Mouse (Mus musculus) adrenal gland, postnatal 36 days (tissue): ENCODE measurements around the gene Ank3. TPM values are rescaled to one million over a fixed set of nuclear protein-coding genes. Genes with fewer than 3 reads are reported as not detected.

Experiments used
- DNase-seq, 2 experiments: peaks; one replicate each; pipeline ENCODE4 v3.0.0; 2021; ENCODE audit warnings: mixed read lengths in 1 of 2
- total RNA-seq, 2 experiments: library from RNA; stranded (reverse); gene quantifications; 2 replicates each; pipeline ENCODE4 v1.2.3; 2021

Gene Ank3
- total RNA-seq, 2 experiments from 2014 or later: 10.4 to 13.6 TPM

DNA sequence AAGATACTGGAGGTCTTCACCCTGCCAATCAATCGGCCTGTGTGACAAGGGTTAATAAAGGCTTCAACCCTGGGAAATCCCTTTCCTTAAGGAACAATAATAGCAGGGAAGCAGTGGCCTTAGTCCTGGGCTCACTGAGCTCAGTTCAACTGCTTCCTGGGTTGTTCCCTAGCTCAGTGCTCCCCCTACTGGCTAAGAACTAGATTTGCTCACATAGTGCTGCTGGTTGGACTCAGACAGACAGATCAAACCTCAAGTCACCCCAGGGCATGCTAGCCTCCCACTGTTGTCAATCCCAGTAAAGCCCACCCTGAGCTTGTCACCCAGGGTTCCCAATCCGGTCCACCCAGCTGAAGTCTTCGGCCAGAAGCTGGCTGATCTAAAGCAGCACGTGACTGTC, 447.2 kb downstream of the Ank3 start:
- peak; percentile 41 to 55 for DNase-seq

DNA sequence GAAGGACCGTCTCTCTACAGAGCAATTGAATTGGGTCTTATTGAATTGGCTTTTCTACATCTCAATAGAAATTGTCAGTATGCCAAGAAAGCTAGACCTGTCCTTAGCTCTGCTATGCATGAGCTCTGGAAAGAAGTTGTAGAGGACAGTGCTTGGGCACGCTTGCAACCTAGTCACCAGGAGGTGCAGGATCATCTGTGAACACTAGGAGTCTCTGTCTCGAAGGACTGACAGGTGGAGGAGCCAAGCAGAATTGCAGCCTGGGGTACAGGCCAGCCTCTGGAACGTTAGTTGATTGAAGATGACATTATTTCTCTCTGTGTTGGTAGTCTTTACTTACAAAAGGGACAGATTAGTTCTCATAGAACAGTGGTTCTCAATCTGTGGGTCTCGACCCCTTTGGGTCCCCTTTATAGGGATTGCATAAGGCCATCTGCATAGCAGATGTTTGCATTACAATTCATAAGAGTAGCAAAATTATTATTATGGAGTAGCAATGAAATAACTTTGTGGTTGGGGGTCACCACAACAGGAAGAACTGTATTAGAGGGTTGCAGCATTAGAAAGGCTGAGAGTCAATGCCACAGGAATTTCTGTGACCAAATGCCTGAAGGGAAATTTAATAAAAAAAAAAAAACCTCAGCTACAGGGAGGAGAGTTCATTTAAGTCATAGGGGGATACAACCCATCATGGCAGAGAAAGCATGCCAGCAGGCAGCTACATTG, 454.0 kb downstream of the Ank3 start:
- DNase-seq: no peak

DNA sequence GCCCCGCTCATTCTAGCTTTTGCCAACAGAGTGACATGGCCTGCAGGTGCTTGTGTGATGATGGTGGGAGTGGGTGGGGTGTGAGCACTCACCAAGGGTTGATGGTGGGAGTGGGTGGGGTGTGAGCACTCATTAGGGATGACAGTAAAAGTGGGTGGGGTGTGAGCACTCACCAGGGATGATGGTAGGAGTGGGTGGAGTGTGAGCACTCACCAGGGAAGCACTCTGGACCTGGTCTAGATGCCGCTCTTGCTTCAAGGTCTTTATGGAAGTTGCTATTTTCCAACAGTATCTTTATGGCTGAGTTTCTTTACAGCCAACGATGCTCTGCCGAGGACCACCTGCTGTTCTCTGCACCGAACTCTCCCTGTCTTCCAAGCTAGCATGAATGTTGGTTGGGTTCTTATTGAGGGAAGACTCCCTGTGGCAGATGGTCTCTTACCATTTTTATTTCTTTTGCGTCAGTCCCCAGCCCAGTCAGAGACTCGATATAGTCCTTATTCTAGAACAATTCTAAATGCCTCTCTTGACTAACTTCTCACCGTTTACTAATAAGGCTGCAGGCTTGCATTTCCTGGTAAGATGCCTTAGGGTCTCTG, 456.1 kb downstream of the Ank3 start:
- no peak for DNase-seq

DNA sequence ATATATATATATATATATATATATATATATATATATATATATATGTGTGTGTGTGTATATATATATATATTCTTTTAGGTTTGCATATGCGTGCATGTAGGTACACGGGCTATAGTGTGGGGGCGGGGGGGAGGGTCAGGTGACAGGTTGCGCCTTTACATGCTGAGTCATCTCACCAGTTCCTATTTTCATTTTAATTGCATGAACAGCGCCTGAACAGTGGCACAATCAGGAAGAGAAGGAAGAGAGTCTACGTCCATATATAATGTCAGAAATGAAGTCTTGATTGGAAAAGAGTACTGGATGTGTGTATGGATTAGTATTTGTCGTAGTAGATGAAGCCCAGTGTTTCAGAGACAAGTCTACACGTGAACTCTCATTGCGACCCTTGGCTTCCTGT, 459.4 kb downstream of the Ank3 start:
- DNase-seq: no peak

DNA sequence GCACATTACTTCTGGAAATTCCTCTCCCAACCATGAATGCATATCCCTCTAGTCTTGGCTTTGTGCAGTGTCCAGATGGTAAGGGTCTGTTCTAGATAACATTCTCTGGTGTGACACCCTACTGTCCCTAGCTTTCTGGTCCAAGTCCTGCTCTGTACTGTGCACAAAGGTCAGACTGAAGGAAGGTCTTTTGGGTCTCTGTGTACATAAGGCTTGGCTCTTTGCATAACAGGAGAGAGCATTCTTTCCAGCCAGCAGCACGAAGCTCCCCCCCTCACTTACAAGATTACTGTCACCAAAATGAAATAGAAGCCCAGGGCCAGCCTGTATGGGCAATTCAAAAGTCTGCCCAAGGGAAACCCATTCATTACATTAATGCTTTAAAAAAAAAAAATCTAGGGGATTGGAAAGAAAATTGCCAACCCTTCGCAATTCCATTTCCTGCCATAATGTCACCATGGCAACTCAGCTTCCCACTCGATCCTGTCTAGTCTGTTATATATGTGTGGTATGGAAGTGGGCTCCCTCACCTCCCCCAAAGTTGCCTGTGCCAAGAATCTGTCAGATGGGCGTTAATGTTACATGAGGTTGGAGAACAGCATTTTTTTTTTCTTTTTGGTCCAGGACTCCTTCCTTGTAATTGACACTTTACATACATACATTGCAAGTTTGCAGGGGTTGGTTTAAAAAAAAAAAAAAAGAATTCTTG, 460.5 kb downstream of the Ank3 start:
- no peak for DNase-seq

DNA sequence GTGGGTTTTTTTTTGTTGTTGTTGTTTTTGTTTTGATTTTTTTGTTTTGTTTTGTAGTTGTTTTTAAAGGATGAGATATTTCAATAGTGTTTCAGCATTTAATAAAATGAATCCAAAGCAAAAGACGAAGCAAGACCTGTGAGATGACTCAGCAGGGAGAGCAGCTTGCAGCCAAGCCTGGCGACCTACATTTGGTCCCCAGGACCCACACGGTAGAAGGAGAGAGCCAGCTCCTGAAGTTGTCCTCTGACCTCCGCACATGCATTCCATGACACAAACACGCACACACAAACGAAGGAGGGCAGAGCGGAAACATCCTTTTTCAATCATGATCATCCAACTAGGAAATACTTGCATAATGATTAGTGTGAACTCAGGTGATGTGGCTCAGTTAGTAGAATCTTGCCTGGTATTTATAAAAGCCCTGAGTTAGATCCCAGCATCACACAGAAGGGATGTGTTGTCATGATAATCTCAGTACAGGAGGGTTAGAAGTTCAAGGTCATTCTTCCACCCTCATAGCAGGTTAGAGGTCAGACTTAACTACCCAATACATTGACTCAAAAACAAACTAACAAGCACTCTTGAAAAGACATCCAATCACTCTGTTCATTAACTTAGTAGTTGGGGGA, 461.4 kb downstream of the Ank3 start:
- no peak for DNase-seq

DNA sequence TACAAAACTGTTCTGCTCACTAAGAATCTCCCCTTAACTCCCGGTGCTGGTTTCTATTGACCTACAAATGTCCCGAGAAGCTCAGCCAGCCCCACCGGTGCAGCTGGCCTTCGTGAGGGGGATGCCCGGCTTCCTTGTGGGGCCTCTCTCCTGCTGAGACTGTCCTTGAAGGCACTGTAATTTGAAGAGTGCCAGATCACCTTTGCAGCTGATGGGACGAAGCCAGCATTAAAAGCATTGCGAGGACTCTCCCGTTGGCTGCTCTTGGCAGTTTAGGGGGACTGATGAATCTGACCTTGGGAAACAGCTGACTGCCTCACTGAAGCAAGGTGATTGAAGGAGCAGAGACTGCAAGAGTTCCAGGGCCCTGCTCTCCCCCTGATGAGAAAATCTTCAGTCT, 464.3 kb downstream of the Ank3 start:
- no peak for DNase-seq

DNA sequence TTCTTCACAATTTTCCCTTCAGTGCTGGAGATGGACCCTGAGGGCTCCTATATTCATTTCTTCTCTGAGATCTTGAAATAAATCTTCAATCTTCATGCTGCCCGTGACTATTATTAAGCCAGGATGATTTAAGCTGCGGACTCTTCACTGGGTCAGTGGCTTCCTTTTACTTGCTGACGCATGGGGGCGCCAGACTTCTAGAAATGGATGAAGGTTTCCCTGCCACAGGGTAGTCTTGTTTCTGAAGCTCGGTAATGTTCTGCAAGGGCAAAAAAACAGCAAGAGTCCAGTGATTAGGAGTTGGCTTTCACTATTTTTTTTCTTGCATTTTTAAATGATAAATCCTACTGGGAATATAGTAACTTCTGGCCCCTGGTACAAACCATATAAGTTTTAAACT, 471.8 kb downstream of the Ank3 start:
- peak; percentile 90 to 91 for DNase-seq

DNA sequence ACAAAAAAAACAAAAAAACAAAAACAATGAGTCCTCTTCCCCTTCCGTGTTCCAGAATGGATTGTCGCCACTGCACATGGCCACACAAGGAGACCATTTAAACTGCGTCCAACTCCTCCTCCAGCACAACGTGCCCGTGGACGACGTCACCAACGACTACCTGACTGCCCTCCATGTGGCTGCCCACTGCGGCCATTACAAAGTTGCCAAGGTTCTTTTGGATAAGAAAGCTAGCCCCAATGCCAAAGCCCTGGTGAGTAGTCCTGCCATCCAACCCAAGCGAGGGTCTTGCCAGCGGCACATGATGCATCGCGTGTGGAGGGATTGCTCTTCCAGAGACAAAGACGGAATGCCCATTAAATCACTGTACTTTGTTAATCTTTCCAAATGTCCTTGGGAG, 472.4 kb downstream of the Ank3 start:
- peak; percentile 42 to 55 for DNase-seq

DNA sequence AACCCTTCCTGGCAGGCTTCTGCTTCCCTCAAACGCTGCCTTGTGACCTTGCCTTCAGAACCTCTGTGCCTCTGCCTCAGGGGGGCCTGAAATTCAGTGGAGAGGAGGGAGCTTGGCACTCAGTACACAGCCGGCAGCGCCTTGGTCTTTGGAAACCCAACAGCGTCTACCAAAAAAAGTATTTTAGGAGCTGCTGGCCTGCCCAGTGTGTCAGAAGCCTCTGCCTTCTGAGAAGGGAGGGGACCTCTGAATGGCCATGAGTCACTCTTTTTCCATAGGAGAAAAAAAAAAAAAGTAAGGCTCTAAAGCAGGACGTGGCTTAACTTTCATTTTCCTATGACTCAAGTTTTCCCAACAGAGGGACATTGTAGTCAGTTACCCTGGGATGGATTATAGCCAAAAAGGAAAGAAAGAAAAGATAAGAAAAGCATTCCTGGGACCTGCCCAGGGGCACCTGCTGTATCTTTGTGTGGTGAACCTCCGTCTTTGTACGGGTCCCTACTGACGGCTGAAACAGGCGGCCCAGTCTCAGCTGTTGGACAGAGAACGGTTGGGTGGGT, 473.7 kb downstream of the Ank3 start:
- peak; percentile 53 to 67 for DNase-seq

DNA sequence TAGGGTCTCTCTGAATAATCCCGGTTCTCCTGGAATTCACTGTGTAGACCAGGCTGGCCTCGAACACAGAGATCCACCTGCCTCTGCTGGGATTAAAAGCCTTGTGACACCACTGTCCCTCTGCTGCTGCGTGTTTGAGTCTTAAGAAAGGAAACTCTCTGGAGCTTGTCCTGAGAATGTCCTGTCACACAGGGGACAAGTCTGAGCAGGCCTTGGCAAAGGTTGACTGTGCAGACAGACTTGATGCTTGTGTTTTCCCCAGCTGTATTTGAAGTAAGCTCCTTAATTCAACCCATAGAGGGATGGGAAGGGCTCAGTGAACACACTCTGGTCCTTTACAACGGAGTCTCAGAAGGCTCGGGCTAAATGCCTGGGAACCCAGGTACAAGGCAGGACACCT, 474.3 kb downstream of the Ank3 start:
- DNase-seq: no peak

DNA sequence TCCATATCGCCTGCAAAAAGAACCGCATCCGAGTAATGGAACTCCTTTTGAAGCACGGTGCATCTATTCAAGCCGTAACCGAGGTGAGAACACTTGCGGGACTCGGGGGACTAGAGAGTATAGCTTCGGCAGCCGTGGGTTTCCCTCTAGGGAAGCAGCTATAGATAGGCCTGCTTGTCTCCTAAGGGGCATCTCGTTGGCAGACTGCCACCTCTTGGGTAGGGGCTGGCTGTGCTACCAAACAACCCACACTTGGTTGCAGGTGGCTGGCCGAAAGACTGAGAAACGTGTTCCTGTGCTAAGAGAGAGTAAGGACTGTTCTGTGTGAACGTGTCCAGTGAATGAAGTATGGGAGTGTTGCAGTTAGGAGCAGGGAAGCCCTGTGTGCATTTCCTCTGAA, 476.2 kb downstream of the Ank3 start:
- no peak for DNase-seq

DNA sequence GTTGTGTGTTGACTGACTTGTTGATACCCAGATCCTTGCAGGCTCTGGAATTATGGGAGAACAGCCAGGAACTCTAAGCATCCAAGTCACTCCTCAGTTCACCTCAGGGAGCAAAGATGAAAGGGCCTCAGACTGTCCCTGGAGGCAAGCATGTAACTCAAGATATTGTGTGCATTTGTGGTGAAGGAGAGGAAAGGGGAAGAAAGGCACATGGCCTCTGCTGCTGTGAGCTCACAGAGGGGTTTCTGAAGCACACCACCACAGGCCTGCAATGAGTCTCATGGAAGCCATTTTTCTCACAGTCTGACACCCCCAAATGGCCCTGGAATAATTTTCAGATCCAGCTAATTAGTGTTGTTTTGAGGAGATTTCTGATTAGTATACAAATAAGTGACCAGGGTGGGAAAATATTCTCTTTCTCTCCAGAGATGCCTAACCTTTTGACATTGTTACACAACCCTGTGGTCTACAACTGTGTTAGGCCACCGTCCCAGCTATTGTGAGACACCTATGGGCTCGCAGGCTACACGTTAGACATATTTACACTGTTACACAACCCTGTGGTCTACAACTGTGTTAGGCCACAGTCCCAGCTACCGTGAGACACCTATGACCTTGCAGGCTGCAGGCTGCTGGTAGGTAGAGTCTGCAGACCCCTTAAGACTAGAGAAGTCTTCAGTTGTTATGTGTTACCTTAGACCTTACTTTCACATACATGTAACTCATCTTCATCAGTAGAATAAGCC, 485.5 kb downstream of the Ank3 start:
- no peak for DNase-seq

DNA sequence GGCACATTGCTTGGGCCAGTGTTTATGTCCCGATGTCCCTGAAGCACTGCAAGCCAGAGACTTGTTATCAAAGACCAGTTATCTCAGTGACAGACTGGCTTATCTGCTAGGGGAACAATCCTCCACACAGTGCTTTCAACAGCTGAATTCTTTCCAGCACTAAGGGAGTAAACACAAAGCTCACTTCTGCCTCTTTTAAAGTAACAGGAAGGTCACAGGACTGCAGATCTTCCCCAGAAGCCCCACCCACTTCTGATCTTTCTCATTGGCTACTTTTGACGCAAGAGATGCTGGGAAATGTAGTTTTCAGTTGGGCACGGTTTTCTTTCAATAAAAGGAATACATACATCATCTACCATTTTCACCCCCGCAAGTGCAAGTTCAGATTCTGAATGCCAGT, 489.8 kb downstream of the Ank3 start:
- peak; percentile 45 to 75 for DNase-seq

DNA sequence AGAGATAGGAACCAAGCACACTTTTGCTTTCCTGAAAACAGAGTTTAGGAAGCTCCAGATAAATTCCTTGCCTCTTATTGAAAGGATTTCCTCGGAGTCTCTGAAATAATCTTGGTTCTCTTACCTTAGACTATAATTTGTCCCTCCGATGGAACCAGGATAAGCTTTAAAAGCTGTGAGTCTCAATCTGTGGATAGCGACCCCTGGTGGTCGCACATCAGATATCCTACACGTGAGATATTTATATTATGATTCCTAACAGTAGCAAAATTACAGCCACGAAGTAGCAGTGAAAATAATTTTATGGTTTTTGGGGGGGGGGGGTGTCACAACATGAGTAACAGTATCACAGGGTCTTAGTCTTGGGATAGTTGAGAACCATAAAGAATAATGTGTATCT, 491.2 kb downstream of the Ank3 start:
- peak; percentile 39 to 63 for DNase-seq

DNA sequence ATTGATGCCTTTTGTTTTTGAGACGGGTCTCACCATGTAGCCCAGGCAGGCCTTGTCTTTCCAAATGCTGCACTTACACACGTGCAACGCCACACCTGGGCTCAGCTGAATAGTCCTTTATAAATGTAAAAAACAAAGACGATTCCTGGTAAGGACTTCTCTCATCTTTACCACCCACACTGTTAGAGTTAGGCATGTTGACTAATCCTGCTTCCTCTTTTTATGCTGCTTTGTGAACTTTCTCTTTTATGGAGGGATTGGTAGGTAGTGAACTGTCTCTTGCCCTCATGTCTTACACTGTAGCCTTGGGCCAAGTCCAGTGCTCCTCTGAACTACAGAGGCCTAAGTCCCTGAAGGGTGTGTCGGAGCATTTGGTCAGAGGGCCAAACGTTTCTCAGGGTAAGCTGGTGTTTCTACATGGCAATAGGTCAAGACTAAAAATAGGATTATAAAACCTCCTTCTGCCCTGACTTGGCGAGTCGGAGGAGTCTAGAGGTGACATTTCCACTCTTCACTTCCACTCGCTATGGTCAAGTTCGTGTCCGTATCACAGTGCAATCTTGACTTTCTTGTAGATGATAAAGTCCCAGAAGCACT, 491.9 kb downstream of the Ank3 start:
- peak in 1 of 2 experiments; percentile 32 for DNase-seq

DNA sequence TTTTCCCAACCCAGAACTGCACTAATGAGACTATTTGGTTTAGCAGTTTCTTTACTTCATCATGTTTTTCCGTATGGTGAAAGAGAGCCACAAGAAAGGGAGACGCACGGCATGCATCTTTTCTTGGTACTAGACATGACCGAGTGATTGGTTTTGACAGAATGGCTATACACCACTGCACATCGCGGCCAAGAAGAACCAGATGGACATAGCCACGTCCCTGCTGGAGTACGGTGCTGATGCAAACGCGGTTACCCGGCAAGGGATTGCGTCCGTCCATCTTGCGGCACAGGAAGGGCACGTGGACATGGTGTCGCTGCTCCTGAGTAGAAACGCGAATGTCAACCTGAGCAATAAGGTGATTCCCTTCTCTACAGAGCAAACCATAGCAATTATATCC, 493.6 kb downstream of the Ank3 start:
- DNase-seq: no peak

DNA sequence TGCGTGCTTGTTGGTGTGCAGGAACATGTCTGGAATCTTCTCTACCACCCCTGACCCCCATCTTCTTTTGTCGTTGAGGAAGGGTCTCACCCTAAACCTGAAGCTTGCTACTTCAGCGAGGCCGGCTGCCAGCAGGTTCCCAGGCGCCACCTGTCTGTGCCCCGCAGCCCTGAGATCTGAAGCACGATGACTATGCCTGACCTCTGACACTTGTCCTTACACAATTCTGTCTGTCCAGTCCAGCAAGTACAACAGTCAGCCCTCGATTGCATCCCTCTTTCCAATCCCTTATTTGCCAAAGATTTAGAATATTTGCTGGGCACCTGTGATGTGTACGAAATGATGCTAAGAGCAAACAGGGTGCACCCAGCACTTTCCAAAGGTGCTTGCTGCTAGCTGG, 497.0 kb downstream of the Ank3 start:
- peak in 1 of 2 experiments; percentile 23 for DNase-seq

DNA sequence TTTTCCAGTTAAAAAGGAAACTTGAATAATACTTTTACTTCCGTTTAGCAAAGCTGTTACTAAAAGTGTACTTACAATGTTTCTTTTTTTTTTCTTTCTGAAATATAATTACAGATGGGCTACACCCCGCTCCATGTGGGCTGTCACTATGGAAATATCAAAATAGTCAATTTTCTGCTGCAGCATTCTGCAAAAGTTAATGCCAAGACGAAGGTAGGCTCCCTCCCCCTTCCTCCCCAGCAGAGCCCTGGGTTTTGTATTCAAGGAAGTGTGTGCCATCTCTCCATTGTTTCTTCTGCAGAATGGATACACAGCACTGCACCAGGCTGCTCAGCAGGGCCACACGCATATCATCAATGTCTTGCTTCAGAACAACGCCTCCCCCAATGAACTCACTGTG, 499.4 kb downstream of the Ank3 start:
- no peak for DNase-seq

DNA sequence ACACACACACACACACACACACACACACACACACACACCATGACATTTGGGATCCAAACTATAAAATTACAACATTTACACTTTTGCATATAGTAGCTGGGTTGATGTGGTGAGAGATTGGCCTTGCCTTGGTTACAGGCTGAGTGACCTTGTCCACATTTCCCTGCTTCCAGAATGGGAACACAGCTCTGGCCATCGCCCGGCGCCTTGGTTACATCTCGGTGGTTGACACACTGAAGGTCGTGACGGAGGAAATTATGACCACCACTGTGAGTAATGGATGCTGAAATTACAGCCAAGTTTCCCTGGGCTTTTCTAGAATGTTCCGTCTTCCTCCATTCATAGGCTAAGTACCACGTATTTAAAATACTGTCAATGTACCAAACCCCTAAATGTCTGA, 500.2 kb downstream of the Ank3 start:
- DNase-seq: peak; percentile 68 to 80

DNA sequence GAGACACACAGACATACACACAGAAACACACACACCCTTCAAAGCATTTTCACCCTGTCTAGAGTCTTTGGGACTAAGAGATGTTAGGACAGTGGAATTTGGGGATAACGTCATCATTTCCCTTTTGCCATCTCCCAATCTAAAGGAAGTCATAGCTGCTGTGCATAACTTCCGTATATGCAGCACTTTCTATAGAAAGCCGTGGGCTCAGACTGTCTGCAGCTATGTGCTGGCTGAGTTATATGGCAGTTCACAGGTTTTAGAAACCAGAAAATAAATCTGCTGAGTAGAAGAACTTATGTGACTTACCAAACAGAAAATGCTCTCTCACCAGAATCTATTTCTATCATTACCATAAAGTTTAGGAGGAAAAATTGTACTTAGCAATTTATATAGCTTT, 501.2 kb downstream of the Ank3 start:
- no peak for DNase-seq

DNA sequence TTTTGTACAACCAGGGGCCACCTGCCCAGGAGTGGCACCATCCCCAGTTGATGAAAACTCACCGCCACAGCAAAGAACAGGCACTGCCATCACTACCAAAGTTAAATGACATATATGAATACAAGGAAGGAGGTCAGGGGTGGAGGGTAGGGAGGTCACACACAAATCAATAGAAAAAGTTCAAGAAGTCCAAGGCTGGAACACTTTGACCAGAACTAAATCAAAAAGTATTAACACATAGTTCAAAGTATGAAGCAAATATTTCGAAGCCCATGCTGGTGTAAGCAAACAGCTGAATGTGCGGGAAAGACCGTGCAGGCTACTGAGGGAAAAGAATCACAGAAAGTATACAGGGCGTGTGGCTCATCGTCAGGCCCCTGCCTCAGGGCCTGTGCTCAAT, 503.5 kb downstream of the Ank3 start:
- DNase-seq: no peak
